Mouse (Mus musculus): Measurements from ENCODE around the gene Anln.

The Anln gene

DNA sequence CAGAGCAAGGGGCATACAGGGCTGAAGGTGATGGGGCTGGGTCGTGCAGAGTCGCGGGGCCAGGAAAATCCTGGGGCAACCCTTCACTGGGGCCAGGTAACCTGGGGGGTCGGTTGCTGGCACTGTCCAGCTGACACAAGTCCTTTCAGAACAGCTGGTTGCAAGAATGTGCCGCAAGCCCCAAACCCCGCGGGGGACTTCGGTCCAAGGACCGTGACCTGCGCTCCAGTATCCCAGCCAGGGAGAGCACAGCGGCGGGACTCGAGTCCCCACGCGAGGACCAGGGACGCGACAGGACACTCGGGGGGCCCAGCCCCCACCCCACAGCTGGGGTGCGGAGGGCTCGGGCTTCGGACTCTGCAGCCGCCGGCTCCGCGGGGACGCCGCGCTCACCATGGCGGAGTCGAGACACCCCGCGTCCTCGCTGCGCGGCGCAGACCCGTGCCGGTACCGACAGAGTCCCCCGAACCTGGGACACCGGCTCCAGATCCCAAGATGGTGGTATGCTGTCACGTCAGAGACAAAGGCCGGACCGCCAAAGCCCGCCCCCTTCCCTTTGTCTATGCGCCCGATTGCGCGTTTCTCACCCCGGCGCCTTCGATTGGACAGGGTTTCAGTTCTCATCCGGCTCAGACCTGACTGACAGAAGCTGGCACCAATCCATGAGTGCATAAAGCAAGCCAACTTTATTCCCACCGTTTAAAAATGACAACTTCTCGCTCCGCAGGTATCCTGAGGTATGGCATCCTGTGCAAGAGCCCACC, 81.7 kb downstream of the Anln start, which contains the start of gene Zfp810:
Zfp810 (minus strand) TSS at position 493 of the 764 bp plus-strand sequence.
- no peak for TF ChIP-seq GATA4 (IDR thresholded peaks at IDR 0.05; ENCODE audit: insufficient replicate concordance, low read length)

DNA sequence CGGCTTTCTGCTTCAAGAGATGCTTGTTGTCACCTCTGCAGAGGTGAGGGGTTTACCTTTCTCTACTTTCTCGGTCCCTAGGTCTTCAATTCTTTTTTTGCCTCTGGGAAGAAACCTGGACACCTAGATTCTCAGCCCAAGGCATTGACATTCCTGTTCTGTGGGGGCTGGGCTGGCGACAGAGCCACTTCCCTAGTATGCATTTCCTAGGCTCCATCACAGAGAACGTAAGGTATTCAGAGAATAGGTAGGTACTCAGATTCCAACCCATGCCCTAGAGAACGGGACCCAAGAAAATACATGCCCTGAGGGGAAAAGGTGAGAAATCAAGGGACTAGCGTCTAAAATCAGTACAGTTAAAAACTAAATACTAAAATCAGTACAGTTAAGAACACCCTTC, 82.3 kb downstream of the Anln start:
- no peak for TF ChIP-seq GATA4 (IDR thresholded peaks at IDR 0.05; ENCODE audit: insufficient replicate concordance, low read length)

DNA sequence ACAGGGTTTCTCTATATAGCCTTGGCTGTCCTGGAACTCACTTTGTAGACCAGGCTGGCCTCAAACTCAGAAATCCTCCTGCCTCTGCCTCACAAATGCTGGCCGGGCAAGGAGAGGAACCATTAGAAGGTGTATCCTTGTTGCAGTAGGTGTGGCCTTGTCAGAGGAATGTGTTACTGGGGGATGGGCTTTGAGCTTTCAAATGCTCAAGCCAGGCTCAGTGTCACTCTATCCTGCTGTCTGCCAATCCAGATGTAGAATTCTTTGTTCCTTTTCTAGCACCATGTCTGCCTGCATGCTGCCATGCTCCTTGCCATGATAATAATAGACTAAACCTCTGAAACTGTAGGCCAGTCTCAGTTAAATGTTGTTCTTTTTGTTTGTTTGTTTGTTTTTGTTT, 86.8 kb downstream of the Anln start:
- TF ChIP-seq GATA4 (IDR thresholded peaks at IDR 0.05; ENCODE audit: insufficient replicate concordance, low read length) = no peak

Measured in liver, adult (tissue).